Mouse (Mus musculus): ENCODE results near the gene Syt6.

DNA sequence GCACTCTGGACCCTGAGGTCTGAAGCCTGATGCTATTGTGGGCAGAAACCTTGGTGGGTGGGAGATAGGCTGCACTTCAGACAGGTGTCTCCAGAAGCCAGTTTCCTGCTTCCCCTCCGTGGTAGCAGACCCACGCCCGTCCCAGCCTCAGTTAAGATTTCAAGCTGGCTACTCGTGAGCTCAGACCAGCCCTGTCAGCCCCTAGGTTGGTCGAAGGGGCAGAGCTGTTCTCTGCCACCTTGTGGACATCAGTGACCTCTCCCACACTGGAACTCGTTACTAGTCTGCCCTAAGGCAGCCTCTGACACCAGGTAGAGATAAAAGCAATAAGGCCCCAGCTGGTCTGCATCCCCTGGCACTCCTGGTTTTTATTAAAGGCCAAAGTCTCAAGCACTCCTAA, 42.0 kb downstream of the Syt6 start:
- no peak for TF ChIP-seq CTCF (IDR thresholded peaks at IDR 0.05; ENCODE audit: control insufficient read depth, insufficient read depth, insufficient read length)
- no peak for TF ChIP-seq MAX (IDR thresholded peaks at IDR 0.05)
- no peak for TF ChIP-seq USF1 (IDR thresholded peaks at IDR 0.05; ENCODE audit: low read depth)

Data from C2C12 (cell line).